Mouse (Mus musculus) adrenal gland, adult 2 months (tissue): ENCODE measurements around the gene Erg28. TPM values are rescaled to one million over a fixed set of nuclear protein-coding genes. Genes with fewer than 3 reads are reported as not detected.

Source experiments
- DNase-seq: peaks from one replicate; pipeline ENCODE4 v3.0.0; 2021
- polyA plus RNA-seq: library from polyadenylated mRNA; depleted of rRNA; stranded (reverse); fragments of >200 nt; gene quantifications from 2 replicates; pipeline ENCODE4 v1.2.3, GENCODE M21; 2012; rRNA removed
- total RNA-seq, 2 experiments: library from RNA; stranded (reverse); gene quantifications; 2 replicates each; pipeline ENCODE4 v1.2.3; 2021

The Erg28 gene
- total and polyA plus RNA-seq, 3 experiments, result 21.2 to 38.2 (median 34.9) TPM

DNA sequence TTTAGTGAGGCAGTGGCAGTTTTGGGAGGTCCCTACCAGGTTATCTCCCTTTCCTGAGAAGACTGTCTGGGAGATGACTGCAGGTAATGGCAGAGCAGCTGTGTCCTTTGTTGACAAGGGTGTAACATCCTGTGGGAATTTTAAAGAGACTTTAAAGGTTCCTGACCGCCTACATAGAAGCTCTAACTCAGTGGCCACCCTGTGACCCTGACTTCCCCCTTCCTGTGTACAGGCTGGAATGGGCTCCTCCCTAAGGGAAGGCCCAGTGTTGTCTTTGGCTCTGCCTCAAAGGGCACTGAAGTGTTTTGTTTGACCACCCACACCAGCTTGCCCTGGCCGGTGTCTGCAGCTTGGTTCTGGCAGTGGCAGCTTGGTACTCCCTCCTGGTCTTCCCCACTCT lies 10.8 kb downstream of the Erg28 start:
- peak; percentile 84 for DNase-seq

DNA sequence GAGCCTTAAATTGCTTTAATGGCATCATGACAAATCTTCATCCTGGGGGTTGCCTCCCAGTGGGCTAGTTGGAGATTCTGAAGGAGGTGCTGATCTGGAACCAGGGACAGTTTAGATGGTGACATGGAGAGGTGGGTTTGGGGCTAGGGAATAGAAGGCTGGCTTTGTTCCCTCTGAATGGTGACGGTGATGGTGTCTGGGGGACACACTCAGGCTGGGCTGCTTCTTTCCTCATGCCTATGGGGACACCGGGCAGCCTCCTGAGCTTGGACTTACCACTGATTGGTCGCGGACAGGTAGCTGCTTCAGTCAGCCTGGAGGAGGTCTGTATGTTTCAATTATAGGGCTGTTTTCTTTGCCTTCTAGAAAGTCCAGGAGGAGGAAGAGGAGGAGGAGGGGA lies 12.7 kb downstream of the Erg28 start:
- DNase-seq, result no peak

DNA sequence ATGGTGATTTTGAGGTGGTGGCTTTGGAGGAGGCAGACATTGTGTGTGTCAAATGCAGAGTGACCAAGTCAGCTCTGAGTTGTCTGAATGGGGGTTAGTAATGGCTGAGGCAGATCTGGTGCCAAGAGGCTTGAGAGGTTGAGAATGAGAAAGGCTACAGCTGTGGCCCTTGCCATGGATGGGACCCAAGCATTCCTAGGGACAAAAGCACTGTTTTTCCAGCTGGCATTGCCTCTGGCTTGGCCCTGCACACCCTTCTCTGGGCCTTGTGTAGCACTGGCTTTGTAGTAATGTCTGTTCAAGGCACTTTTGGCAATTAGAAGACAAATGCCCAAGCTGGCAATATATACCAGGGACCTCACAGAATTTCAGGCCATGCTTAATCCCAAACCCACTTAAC lies 13.4 kb downstream of the Erg28 start:
- DNase-seq, result no peak

DNA sequence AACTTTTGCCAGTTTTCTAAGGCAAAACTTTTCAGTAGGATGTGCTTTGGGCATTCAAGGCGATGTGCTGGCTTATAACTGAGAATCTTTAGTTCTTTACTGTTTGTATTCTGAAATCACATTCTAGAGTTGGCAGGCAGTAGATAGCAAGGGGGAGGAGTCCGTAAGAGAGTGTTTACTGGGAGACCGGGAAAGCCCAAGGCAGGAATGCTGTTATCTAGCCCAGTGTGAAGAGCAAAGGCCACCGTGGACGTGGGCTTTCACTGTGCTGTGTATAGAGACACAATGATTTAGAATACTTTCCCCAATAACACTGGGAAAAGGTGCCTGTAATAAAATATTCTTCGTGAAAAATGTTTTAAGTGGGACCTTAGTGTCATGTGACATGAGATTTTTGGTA lies 14.6 kb downstream of the Erg28 start:
- no peak for DNase-seq

DNA sequence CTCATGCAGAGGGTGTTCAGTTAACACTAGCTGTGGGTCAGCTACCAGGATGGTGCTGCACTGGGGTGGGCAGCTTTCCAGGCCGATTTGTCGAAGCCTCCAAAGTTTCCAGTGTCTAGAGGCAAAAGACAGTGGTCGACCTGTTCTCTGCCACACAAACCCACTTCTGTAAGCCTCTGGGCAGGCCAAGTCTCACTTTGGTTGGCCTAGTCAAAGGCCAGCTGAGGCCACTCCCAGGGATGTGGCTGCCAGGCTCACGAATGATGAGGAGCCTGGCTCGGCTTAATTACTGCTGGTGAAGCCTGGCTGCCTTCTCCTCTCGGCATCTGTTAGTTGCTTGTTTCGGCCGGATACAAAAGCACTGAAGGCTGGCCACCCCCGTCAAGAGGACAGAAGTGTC lies 24.3 kb downstream of the Erg28 start:
- no peak for DNase-seq

DNA sequence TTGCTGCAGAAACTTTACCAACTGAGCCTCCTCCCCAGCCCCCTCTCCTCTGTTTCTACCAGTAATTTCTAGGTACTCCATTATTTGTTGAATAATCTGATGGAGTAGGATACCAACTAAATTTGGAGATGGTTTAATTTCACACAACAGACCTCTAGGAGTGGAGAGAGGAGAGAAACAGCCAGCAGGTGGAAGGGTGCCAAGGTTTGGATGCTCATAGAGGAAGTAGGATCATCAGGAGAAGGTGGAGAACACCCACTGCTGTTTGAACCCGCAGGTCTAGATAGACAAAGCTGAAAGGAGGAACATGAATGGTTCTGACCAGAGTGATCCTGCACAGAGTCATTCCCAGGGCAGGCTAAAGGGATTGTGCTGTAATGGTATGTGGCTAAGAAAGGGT lies 28.8 kb downstream of the Erg28 start:
- DNase-seq, result no peak

DNA sequence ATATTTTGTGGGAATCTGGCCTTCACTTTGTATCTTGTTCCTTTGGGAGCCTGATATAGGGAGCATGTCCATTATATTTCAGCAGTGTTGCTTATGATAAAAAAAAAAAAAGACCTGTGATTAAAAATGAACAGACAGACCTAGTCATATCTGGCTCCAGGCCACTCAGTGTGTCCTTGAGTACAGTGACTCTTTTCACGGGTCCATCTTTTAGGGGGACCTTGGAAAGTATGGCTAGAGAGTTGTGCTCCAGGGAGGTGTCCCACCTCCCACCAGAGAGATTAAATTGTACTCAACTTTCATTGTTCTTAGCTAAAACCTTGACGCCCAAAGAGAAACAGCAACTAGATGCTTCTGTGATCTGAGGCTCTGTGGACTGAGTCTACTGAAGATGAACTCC lies 30.3 kb downstream of the Erg28 start:
- peak; percentile 36 for DNase-seq

DNA sequence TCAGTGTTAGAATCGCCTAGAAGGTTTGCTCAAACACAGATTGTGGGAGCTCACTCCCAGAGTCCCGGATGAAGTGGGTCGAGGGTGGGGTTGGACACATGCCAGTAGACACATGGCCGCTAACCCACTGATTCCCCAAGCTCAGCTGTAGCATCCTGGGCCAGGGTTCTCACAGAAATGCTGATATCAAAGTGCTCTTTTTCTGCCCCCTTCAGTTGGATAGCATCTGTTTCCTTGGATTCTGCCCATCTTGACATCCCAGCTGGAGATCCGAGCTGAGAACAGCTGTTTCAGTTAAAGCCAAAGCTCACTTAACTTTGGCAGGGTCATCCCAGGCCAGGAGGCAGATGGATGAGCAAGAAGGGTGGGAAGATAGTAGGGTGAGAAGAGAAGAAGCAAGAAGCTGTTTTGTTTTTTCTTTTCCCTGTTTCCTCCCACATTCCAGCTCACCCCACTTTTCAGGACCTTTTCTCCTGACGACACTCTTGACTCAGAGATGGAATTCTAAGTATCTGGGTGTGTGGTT lies 31.5 kb downstream of the Erg28 start:
- no peak for DNase-seq

DNA sequence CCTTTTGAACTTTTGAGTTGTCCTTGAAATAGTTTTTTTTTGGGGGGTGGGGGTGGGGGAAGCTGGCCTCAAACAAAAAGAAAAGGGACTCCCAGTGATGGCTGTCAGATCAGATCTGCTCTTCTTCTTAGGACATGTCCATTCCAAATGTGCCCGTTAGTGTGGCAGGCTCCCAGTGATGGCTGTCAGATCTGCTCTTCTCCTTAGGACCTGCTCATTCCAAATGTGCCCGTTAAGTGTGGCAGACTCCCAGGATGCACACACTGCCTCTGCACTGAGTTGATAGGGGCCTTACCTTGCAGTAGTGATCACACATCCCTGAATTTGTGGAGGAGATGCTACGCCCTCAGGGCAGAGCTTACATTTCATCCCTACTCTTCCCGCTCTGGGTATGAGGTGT lies 32.2 kb downstream of the Erg28 start:
- DNase-seq, result no peak

DNA sequence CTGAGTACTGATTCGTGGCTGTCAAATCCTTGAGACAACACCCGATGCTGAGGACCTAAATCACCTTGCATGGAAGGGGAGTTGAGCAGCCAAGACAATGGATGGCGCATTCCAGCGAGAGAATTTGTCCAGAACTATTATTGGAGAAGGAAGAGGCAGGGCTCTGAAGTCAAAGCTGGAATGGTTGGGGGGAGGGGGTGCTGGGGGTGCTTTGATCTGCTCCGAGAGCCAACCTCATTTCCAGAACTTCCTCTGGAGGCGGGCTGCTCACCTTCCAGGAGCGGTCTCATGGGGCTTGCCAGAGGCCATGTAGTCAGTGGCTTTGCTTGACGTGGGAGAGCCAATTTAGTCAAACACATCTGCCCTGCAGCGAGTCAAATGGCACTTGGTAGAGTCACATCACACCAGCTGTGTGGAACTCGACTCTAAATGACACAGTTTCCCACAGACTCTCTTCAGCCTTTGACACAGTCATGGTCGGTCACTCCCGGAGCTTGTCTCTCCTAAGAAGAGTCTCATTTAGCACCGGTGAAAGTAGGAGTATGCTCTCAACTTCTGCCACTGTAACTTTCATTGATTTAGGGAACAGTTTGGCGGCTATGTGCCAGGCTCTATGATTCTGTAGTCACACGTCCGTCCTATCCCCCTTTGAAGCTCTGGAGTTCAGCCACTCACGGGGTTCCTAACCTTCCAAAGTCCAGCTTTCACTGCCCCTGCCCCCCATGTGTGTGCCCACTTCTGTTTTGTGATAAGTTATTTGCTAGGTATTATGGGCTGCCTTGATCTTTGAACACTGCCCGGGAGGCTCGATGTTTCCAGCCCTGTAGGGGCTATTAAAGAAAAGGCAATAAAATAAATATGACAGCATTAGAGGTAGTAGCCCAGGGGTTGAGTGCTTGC lies 39.2 kb downstream of the Erg28 start:
- DNase-seq, result no peak

DNA sequence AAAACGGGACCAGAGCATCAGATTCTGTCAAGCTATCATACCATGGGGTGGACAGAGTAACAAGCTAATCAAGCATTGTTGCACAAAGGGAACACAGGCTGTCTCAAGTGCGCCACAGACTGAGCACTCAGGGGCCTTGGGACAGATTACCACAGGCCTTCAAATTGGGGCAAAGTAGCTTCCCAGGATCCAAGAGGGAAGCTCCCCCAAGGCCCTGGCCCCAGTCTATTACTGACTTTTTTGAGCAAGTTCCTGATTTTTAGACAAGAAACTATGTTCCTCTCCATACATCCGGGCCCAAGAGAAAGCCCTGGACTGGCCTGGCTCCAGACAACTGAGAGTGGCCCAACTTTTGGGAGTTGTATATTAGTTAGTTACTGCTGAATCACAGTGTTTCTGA lies 42.7 kb downstream of the Erg28 start:
- peak; percentile 15 for DNase-seq

DNA sequence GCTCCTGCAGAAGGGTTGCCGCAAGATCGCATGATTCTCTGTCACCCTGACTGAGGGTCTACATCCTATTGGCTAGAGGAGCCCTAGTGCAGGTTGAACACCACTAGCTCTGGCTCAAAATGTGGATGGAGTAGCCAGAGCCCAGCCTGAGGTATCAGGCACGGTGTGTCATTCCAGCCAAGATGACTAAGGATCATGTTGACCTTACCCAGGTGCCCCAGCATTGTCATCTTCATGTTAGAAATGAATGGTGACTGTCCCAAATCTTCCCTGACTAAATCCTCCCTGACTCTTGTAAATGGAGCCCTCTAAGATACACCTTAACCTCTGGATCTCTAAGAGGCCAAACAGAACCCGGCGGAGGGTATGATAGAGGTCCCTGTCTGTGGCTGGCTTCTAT lies 44.6 kb downstream of the Erg28 start:
- DNase-seq, result no peak

DNA sequence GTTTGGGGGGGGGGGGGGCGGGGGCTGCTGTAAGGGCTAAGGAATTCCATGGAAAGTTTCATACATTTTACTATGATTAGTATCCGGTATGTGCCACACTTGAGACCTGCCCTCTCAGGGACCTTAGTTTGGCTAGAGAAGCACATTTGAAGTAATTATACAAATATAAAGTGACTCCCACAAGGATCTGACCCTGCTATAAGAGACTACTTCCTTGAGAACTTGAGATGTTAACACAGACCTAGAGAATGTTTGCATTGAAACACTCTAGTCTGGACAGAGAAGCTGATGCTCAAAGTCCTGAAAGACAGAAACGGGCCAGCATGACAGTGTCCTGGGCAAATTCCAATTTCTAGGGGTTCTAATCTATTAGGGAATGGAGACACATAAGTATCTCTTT lies 45.4 kb downstream of the Erg28 start:
- DNase-seq, result no peak

DNA sequence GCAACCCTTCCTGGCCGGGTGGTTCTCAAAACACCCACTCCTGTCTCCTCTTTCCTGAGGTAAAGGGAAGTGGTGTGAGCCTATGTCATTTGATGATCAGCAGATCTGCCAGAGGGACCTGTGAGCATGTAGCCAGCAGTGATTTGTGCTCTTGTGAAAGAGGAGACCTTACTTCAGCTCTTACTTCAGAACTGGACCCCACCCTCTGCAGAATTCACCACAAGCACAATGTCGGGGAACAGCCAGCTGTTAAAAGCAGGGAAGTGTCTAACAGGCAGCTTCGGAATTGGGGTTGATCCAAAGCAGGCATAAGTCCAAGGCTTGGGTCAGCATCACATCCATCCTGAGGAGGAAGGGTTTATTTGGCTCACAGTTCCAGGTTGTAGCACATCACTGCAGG lies 53.0 kb downstream of the Erg28 start:
- no peak for DNase-seq

DNA sequence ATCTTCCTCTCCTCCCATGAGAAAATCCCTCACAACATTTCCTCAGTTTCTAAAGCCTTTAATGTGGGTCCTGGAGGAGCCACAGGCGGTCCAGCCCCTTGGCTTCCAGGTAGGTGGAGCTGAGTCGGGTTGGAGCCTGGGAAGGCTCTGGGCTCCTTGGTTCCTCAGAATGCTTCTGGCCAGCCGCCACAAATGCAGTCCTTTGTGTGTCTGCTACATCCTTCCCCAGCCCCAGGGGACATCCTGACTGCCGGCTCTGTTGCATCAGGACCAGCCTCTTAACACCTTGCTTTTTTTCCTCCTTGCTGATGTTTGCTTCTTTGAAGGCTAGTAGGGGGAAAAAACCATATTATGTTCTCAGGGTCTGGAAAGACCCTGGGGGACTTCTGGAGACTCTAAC lies 56.6 kb downstream of the Erg28 start:
- no peak for DNase-seq

DNA sequence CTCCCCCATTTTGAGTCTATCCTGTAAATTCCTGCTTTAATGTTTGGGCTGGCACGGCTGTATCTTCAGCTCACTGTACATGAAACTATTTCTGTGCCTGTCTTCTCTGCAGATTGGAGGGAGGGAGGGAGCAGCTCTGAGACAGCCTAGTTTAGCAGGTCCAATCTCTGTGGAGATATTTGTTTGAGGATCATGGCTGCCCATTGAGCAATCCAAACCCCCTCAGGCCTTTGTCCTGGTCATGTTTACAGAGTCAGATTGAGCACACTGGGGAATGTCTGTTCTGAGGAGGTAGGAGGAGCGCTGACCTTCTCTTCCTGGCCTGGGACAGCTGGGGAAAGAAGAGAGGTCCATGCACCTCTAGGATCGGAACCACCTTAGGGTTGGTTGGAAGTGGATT lies 58.1 kb downstream of the Erg28 start:
- DNase-seq, result no peak

Other genes starting within 250 kb of the Erg28 start
- gene Jdp2, start 225.5 kb downstream of the Erg28 start, total RNA-seq, result 10 to 100 TPM; 17.6 to 22.1 TPM
- gene Jdp2, start 225.5 kb downstream of the Erg28 start, polyA plus RNA-seq, result 16.3 and 16.9 TPM in 2 replicates
- gene Batf, start 137.9 kb downstream of the Erg28 start, total RNA-seq, result under 1 TPM; 0.41 to 0.81 TPM
- 0.44 and 1.9 TPM in 2 replicates for gene Batf, start 137.9 kb downstream of the Erg28 start, polyA plus RNA-seq
- 1 to 10 TPM; 3.7 to 5.2 TPM for gene Flvcr2, start 78.0 kb downstream of the Erg28 start, total RNA-seq
- 2.3 and 2.4 TPM in 2 replicates for gene Flvcr2, start 78.0 kb downstream of the Erg28 start, polyA plus RNA-seq
- 10 to 100 TPM; 26.1 to 27.4 TPM for gene Ttll5, start 109 bp upstream of the Erg28 start, total RNA-seq
- 10.9 and 12.5 TPM in 2 replicates for gene Ttll5, start 109 bp upstream of the Erg28 start, polyA plus RNA-seq